Mouse (Mus musculus) brain, embryonic 14.5 days (tissue): ENCODE results near the gene Nfyb.

ENCODE experiments used
- CTCF ChIP-seq: fragments of 200-500 bp; IDR thresholded peaks from 2 replicates; pipeline ENCODE4 v1.5.1; 2012; ENCODE audit warnings: inconsistent platforms, mild to moderate bottlenecking, moderate library complexity, borderline replicate concordance; ENCODE audit not compliant: insufficient read depth, insufficient read length; ENCODE audit errors: extremely low read depth
- POLR2A ChIP-seq: fragments of 200-500 bp; IDR thresholded peaks from 2 replicates; pipeline ENCODE4 v1.6.1; 2012; ENCODE audit warnings: mild to moderate bottlenecking, inconsistent platforms, borderline replicate concordance; ENCODE audit not compliant: poor library complexity, insufficient read depth, insufficient read length, severe bottlenecking; ENCODE audit errors: extremely low read depth

DNA sequence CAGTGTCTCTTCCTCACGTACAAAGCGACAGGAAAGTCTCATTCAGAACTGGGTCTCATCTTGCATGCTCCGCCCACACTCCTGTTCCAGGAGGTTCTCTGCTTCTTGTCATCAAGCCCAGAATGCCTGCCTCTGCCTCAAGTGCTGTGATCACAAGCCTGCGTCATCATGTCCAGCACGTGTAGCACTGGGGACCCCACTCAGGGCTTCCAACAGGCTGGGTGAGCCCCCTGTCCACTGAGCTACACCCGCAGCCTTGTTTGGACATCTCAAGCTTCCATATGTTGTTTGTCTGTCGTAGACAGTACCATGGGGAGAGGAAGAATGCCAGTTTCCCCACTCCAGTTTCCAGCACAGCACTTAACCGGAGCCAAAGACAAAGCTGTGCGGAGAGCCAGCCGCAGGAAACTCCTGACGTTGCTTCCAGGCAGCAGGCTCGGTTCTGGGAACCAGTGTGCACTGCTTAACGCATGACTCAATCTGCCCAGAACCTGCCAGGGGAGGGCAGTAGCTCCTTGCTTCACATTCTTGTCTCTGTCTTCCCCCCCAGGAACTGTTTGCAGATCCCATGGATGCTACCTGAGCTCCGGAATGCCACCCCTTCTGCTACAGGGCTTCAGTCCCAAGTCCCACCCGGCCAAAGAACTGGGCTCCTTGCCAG is 31.3 kb upstream of the Nfyb start:
- no peak for TF ChIP-seq POLR2A
- TF ChIP-seq CTCF: peak; percentile 18; the same call in 1 of the 2 replicates
